Mouse (Mus musculus) spleen, postnatal 10 days (tissue): ENCODE data around the gene Ccser1.

Experiments
- DNase-seq, 2 experiments: peaks; one replicate each; pipeline ENCODE4 v3.0.0; 2021 to 2022; ENCODE audit warnings: low spot score in 2 of 2

Gene Ccser1

GRCm38 (mm10) chr6:61687002-61687401 lies 506.9 kb downstream of the Ccser1 start:
- no peak for DNase-seq

GRCm38 (mm10) chr6:61703003-61703402 lies 522.9 kb downstream of the Ccser1 start:
- DNase-seq = no peak

- DNase-seq = no peak
Observed at GRCm38 (mm10) chr6:61721220-61721619, 541.1 kb downstream of the Ccser1 start.

GRCm38 (mm10) chr6:61729065-61729464 lies 548.9 kb downstream of the Ccser1 start:
- no peak for DNase-seq

- DNase-seq = no peak
Observed at GRCm38 (mm10) chr6:61730088-61730880, 550.2 kb downstream of the Ccser1 start.

GRCm38 (mm10) chr6:61746346-61746745 lies 566.2 kb downstream of the Ccser1 start:
- DNase-seq = no peak

GRCm38 (mm10) chr6:61762135-61762534 lies 582.0 kb downstream of the Ccser1 start:
- DNase-seq = no peak

GRCm38 (mm10) chr6:61763379-61763778 lies 583.3 kb downstream of the Ccser1 start:
- DNase-seq = no peak

- DNase-seq = no peak
Observed at GRCm38 (mm10) chr6:61765801-61766200, 585.7 kb downstream of the Ccser1 start.

GRCm38 (mm10) chr6:61767151-61767550 lies 587.0 kb downstream of the Ccser1 start:
- no peak for DNase-seq

- DNase-seq = no peak
Observed at GRCm38 (mm10) chr6:61786706-61787105, 606.6 kb downstream of the Ccser1 start.

- no peak for DNase-seq
Observed at GRCm38 (mm10) chr6:61800889-61801288, 620.8 kb downstream of the Ccser1 start.

- DNase-seq = no peak
Observed at GRCm38 (mm10) chr6:61805481-61805880, 625.4 kb downstream of the Ccser1 start.

- DNase-seq = no peak
Observed at GRCm38 (mm10) chr6:61817716-61818115, 637.6 kb downstream of the Ccser1 start.

GRCm38 (mm10) chr6:61876302-61876701 lies 696.2 kb downstream of the Ccser1 start:
- no peak for DNase-seq

GRCm38 (mm10) chr6:61898238-61898637 lies 718.1 kb downstream of the Ccser1 start:
- no peak for DNase-seq

- DNase-seq = no peak
Observed at GRCm38 (mm10) chr6:61902715-61903114, 722.6 kb downstream of the Ccser1 start.

- no peak for DNase-seq
Observed at GRCm38 (mm10) chr6:61912896-61913295, 732.8 kb downstream of the Ccser1 start.

- no peak for DNase-seq
Observed at GRCm38 (mm10) chr6:61931622-61932021, 751.5 kb downstream of the Ccser1 start.

- no peak for DNase-seq
Observed at GRCm38 (mm10) chr6:61936656-61937055, 756.5 kb downstream of the Ccser1 start.

- DNase-seq = no peak
Observed at GRCm38 (mm10) chr6:61939236-61939635, 759.1 kb downstream of the Ccser1 start.

GRCm38 (mm10) chr6:61953703-61954102 lies 773.6 kb downstream of the Ccser1 start:
- DNase-seq = no peak

GRCm38 (mm10) chr6:61976878-61977277 lies 796.8 kb downstream of the Ccser1 start:
- no peak for DNase-seq

- no peak for DNase-seq
Observed at GRCm38 (mm10) chr6:61978379-61978778, 798.3 kb downstream of the Ccser1 start.
